Comparison of ENCODE assay signal across 8 mouse cellular contexts in genomic region chr6:124863658-124864298, GRCm38 (mm10). TPM values are rescaled to one million over a fixed set of nuclear protein-coding genes. Genes with fewer than 3 reads are reported as not detected.
DNase-seq lines count a peak whose midpoint lies in the region; ATAC-seq and TF ChIP-seq lines count a peak whose summit lies in the region.

Gene Gpr162, minus strand, starts transcription at chr6:124863983.

- H3K9me3 ChIP-seq in forebrain, postnatal 0 days (ENCODE audit: low read length): no peaks in the 10 kb centered on the region
- H3K9me3 ChIP-seq in hindbrain, postnatal 0 days (ENCODE audit: low read length): no peaks in the 10 kb centered on the region

- peaks cover 11% of the 10 kb centered on the region for H3K4me1 ChIP-seq in forebrain, postnatal 0 days (ENCODE audit: insufficient read depth)
- peaks cover 44% of the 10 kb centered on the region for H3K4me1 ChIP-seq in hindbrain, postnatal 0 days (ENCODE audit: insufficient read depth, low read length)

- TF ChIP-seq CTCF in forebrain, postnatal 0 days (IDR thresholded peaks at IDR 0.05; ENCODE audit: low read depth): peak; percentile 46
- no peak; the same call in 1 of the 2 replicates for TF ChIP-seq CTCF in hindbrain, postnatal 0 days (IDR thresholded peaks at IDR 0.05; ENCODE audit: low read depth)

- peak within 1 kb of the TSS; percentile 93 for H3K9ac ChIP-seq in forebrain, postnatal 0 days
- peak within 1 kb of the TSS; percentile 91 for H3K9ac ChIP-seq in hindbrain, postnatal 0 days (replicated peaks; ENCODE audit: low read length)

- 3% methylated on average over 43 of the region's 43 CpGs for WGBS in forebrain, postnatal 0 days
- WGBS in hindbrain, postnatal 0 days: 1% methylated on average over 35 of the region's 43 CpGs

- DNase-seq in MN1 (ENCODE audit: low spot score): peak; percentile 76
- DNase-seq in cerebellum, adult 11-12 months: peak; percentile 83
- peak; percentile 85 for DNase-seq in forebrain, postnatal 0 days
- peak; percentile 77 for DNase-seq in hindbrain, postnatal 0 days (ENCODE audit: low spot score)
- DNase-seq in left cerebral cortex, postnatal 14 days (ENCODE audit: low spot score in 2 of 2): peak; percentile 72 to 90
- DNase-seq in right cerebral cortex, postnatal 14 days: peak; percentile 76

- no peaks in the 10 kb centered on the region for H3K27me3 ChIP-seq in forebrain, postnatal 0 days (ENCODE audit: insufficient read depth, low read length)
- H3K27me3 ChIP-seq in hindbrain, postnatal 0 days (ENCODE audit: insufficient read depth, low read length): no peaks in the 10 kb centered on the region

- peak within 1 kb of the TSS; percentile 95 for H3K27ac ChIP-seq in forebrain, postnatal 0 days (ENCODE audit: low read depth, low read length)
- peak within 1 kb of the TSS; percentile 97 for H3K27ac ChIP-seq in hindbrain, postnatal 0 days

- ATAC-seq in forebrain, postnatal 0 days: peak; percentile 86
- ATAC-seq in hindbrain, postnatal 0 days: peak; percentile 57
- peak; percentile 44; the same call in 1 of the 2 replicates for ATAC-seq in megakaryocyte, adult 5-6 weeks (ENCODE audit: poor library complexity, severe bottlenecking)
- no peak for ATAC-seq in erythroid progenitor cell, adult 5-6 weeks (replicated peaks; ENCODE audit: low FRiP score, poor library complexity, severe bottlenecking)

- peaks cover 13% of the 10 kb centered on the region; the same call in 1 of the 2 replicates for H3K36me3 ChIP-seq in forebrain, postnatal 0 days (ENCODE audit: insufficient read depth)
- H3K36me3 ChIP-seq in hindbrain, postnatal 0 days (ENCODE audit: insufficient read depth, low read length): no peaks in the 10 kb centered on the region

- H3K4me3 ChIP-seq in forebrain, postnatal 0 days (ENCODE audit: low read depth, low read length): peak within 1 kb of the TSS; percentile 75
- peak within 1 kb of the TSS; percentile 69 for H3K4me3 ChIP-seq in hindbrain, postnatal 0 days (ENCODE audit: low read length)

- peak within 1 kb of the TSS; percentile 76 for H3K4me2 ChIP-seq in forebrain, postnatal 0 days (ENCODE audit: low read depth)
- H3K4me2 ChIP-seq in hindbrain, postnatal 0 days (ENCODE audit: low read depth, low read length): peak within 1 kb of the TSS; percentile 81

- intact Hi-C loops in left cerebral cortex, postnatal 14 days (cut with DNase I): loop anchor here (2.0 to 5.0 kb wide), 2 partner anchors 41 to 69 kb away; partner anchors contain the start of gene Mlf2

RNA-seq across cellular contexts. Expression of gene Gpr162, which starts in this region (rescaled TPM):
- 154 and 160 TPM in 2 replicates for total RNA-seq in forebrain, postnatal 0 days (2014; rRNA removed)
- polyA plus RNA-seq in forebrain, postnatal 0 days (2015; fragmentation: Nextera tagmentation; extraction: Ambion mirVana): 30.3 and 38.1 TPM in 2 replicates
- total RNA-seq in hindbrain, postnatal 0 days (2014; rRNA removed): 193 and 194 TPM in 2 replicates
- polyA plus RNA-seq in hindbrain, postnatal 0 days (2015; fragmentation: Nextera tagmentation; extraction: Ambion mirVana): 30.1 and 31.9 TPM in 2 replicates
- total RNA-seq in left cerebral cortex, postnatal 14 days (2021): 100 to 1,000 TPM; 220 to 231 TPM
- total RNA-seq in megakaryocyte, adult 5-6 weeks (2015): not detected in 2 replicates
- total RNA-seq in megakaryocyte, adult 5-6 weeks (2017): 0.33 TPM in 1 of 2 replicates, not detected in the other
- not detected in 2 replicates for total RNA-seq in erythroid progenitor cell, adult 5-6 weeks (2015; ENCODE audit: low replicate concordance)
- not detected in 2 replicates for total RNA-seq in erythroid progenitor cell, adult 5-6 weeks (2017; ENCODE audit: low replicate concordance)

Comparison
In these comparisons a context has a peak if more than half of its experiments do, and no peak if none do; other contexts are left out.
1. RNA of gene Gpr162 (total RNA-seq): 220 to 231 TPM in left cerebral cortex, postnatal 14 days, 193 to 194 TPM in hindbrain, postnatal 0 days and 154 to 160 TPM in forebrain, postnatal 0 days; 0.33 TPM in megakaryocyte, adult 5-6 weeks and not detected in erythroid progenitor cell, adult 5-6 weeks; every median in the first group is over 100 times any median in the second.
2. Peak in ATAC-seq in megakaryocyte, adult 5-6 weeks; RNA of the gene not detected or under 1 TPM.
3. Peak in every context shown above with its lines, with median percentiles within 50 percentile points of each other: DNase-seq.